Mouse (Mus musculus): ENCODE measurements around the gene Cacna1a. TPM values are rescaled to one million over a fixed set of nuclear protein-coding genes. Genes with fewer than 3 reads are reported as not detected.
A peak's percentile ranks its signal among the peaks of the same experiment; 100 is the strongest.

The Cacna1a gene
- polyA plus RNA-seq, 1 experiment: 21.6 TPM

GRCm38 (mm10) chr8:84357631-84358371, 30.4 kb upstream of the Cacna1a start:
- no peak; the same call in 2 of the 3 replicates for TF ChIP-seq GATA1 (IDR thresholded peaks at IDR 0.05; ENCODE audit: borderline replicate concordance, low read length)
- TF ChIP-seq FLI1 (IDR thresholded peaks at IDR 0.05; ENCODE audit: low read length): no peak
- H3K4me3 ChIP-seq (replicated peaks): peak overlapping the region; percentile 87
- peaks cover 25% of the 10 kb centered on the region for H3K4me1 ChIP-seq
- no peaks in the 10 kb centered on the region for H3K36me3 ChIP-seq (replicated peaks; ENCODE audit: low read length)
- no peaks in the 10 kb centered on the region for H3K9me3 ChIP-seq
- H3K27me3 ChIP-seq (replicated peaks): peaks cover 34% of the 10 kb centered on the region

GRCm38 (mm10) chr8:84363428-84364134, 24.7 kb upstream of the Cacna1a start:
- Histone ChIP-seq H3K4me3 (replicated peaks) (no peak overlapping the region), H3K9me3 (no peaks in the 10 kb centered on the region; the same call in none of the 2 replicates), H3K4me1 (peaks cover 10% of the 10 kb centered on the region; the same call in 1 of the 2 replicates), H3K36me3 (replicated peaks; ENCODE audit: low read length) (no peaks in the 10 kb centered on the region), H3K27me3 (replicated peaks) (peaks cover 51% of the 10 kb centered on the region)
- no peak for TF ChIP-seq GATA1 (IDR thresholded peaks at IDR 0.05; ENCODE audit: borderline replicate concordance, low read length)
- no peak for TF ChIP-seq FLI1 (IDR thresholded peaks at IDR 0.05; ENCODE audit: low read length)

GRCm38 (mm10) chr8:84365197-84365596, 23.0 kb upstream of the Cacna1a start:
- no peak overlapping the region for H3K4me3 ChIP-seq (replicated peaks)
- peaks cover 49% of the 10 kb centered on the region for H3K27me3 ChIP-seq (replicated peaks)

GRCm38 (mm10) chr8:84370972-84371371, 17.3 kb upstream of the Cacna1a start:
- peaks cover 9% of the 10 kb centered on the region for H3K9me3 ChIP-seq
- H3K27me3 ChIP-seq (replicated peaks): peaks cover 37% of the 10 kb centered on the region
- H3K4me1 ChIP-seq: no peaks in the 10 kb centered on the region
- H3K4me3 ChIP-seq (replicated peaks): no peak overlapping the region
- no peak for TF ChIP-seq GATA1 (IDR thresholded peaks at IDR 0.05; ENCODE audit: borderline replicate concordance, low read length)
- TF ChIP-seq FLI1 (IDR thresholded peaks at IDR 0.05; ENCODE audit: low read length): no peak
- no peaks in the 10 kb centered on the region for H3K36me3 ChIP-seq (replicated peaks; ENCODE audit: low read length)

More at GRCm38 (mm10) chr8:84365197-84365596, 23.0 kb upstream of the Cacna1a start:
- TF ChIP-seq FLI1 (IDR thresholded peaks at IDR 0.05; ENCODE audit: low read length) (no peak), GATA1 (IDR thresholded peaks at IDR 0.05; ENCODE audit: borderline replicate concordance, low read length) (no peak)
- H3K4me1 ChIP-seq: peaks cover 5% of the 10 kb centered on the region; the same call in 1 of the 2 replicates
- H3K9me3 ChIP-seq: peaks cover 9% of the 10 kb centered on the region
- no peaks in the 10 kb centered on the region for H3K36me3 ChIP-seq (replicated peaks; ENCODE audit: low read length)

- H3K27me3 ChIP-seq (replicated peaks): peaks cover 36% of the 10 kb centered on the region
- no peaks in the 10 kb centered on the region for H3K36me3 ChIP-seq (replicated peaks; ENCODE audit: low read length)
- H3K9me3 ChIP-seq: peaks cover 2% of the 10 kb centered on the region; the same call in 1 of the 2 replicates
- TF ChIP-seq FLI1 (IDR thresholded peaks at IDR 0.05; ENCODE audit: low read length) (no peak), GATA1 (IDR thresholded peaks at IDR 0.05; ENCODE audit: borderline replicate concordance, low read length) (no peak)
- no peaks in the 10 kb centered on the region for H3K4me1 ChIP-seq
- no peak overlapping the region for H3K4me3 ChIP-seq (replicated peaks)
Measured at GRCm38 (mm10) chr8:84375038-84375437, 13.2 kb upstream of the Cacna1a start.

- no peak for TF ChIP-seq GATA1 (IDR thresholded peaks at IDR 0.05; ENCODE audit: borderline replicate concordance, low read length)
- Histone ChIP-seq H3K4me1 (no peaks in the 10 kb centered on the region), H3K9me3 (peaks cover 2% of the 10 kb centered on the region; the same call in 1 of the 2 replicates), H3K36me3 (replicated peaks; ENCODE audit: low read length) (no peaks in the 10 kb centered on the region), H3K27me3 (replicated peaks) (peaks cover 36% of the 10 kb centered on the region), H3K4me3 (replicated peaks) (no peak overlapping the region)
Measured at GRCm38 (mm10) chr8:84375803-84376202, 12.4 kb upstream of the Cacna1a start.

GRCm38 (mm10) chr8:84376564-84376963, 11.7 kb upstream of the Cacna1a start:
- Histone ChIP-seq H3K27me3 (replicated peaks) (peaks cover 30% of the 10 kb centered on the region), H3K9me3 (peaks cover 2% of the 10 kb centered on the region; the same call in 1 of the 2 replicates), H3K4me1 (no peaks in the 10 kb centered on the region), H3K4me3 (replicated peaks) (no peak overlapping the region), H3K36me3 (replicated peaks; ENCODE audit: low read length) (no peaks in the 10 kb centered on the region)
- no peak for TF ChIP-seq GATA1 (IDR thresholded peaks at IDR 0.05; ENCODE audit: borderline replicate concordance, low read length)
- TF ChIP-seq FLI1 (IDR thresholded peaks at IDR 0.05; ENCODE audit: low read length): no peak

- Histone ChIP-seq H3K4me3 (replicated peaks) (no peak overlapping the region), H3K27me3 (replicated peaks) (peaks cover 6% of the 10 kb centered on the region), H3K36me3 (replicated peaks; ENCODE audit: low read length) (no peaks in the 10 kb centered on the region), H3K9me3 (peaks cover 2% of the 10 kb centered on the region; the same call in 1 of the 2 replicates), H3K4me1 (no peaks in the 10 kb centered on the region)
- no peak for TF ChIP-seq GATA1 (IDR thresholded peaks at IDR 0.05; ENCODE audit: borderline replicate concordance, low read length)
- no peak for TF ChIP-seq FLI1 (IDR thresholded peaks at IDR 0.05; ENCODE audit: low read length)
Measured at GRCm38 (mm10) chr8:84381676-84382075, 6.6 kb upstream of the Cacna1a start.

- Histone ChIP-seq H3K4me3 (replicated peaks) (no peak overlapping the region), H3K4me1 (no peaks in the 10 kb centered on the region), H3K36me3 (replicated peaks; ENCODE audit: low read length) (no peaks in the 10 kb centered on the region), H3K27me3 (replicated peaks) (peaks cover 8% of the 10 kb centered on the region), H3K9me3 (peaks cover 18% of the 10 kb centered on the region)
- no peak for TF ChIP-seq FLI1 (IDR thresholded peaks at IDR 0.05; ENCODE audit: low read length)
- TF ChIP-seq GATA1 (IDR thresholded peaks at IDR 0.05; ENCODE audit: borderline replicate concordance, low read length): no peak
Measured at GRCm38 (mm10) chr8:84388773-84389172, 533 bp downstream of the Cacna1a start.

GRCm38 (mm10) chr8:84389173-84389572, 933 bp downstream of the Cacna1a start:
- H3K27me3 ChIP-seq (replicated peaks): peaks cover 11% of the 10 kb centered on the region
- no peaks in the 10 kb centered on the region for H3K4me1 ChIP-seq
- H3K9me3 ChIP-seq: peaks cover 18% of the 10 kb centered on the region
- no peaks in the 10 kb centered on the region for H3K36me3 ChIP-seq (replicated peaks; ENCODE audit: low read length)
- TF ChIP-seq GATA1 (IDR thresholded peaks at IDR 0.05; ENCODE audit: borderline replicate concordance, low read length): no peak
- no peak for TF ChIP-seq FLI1 (IDR thresholded peaks at IDR 0.05; ENCODE audit: low read length)
- no peak overlapping the region for H3K4me3 ChIP-seq (replicated peaks)
